Mouse (Mus musculus) naive thymus-derived CD4-positive, alpha-beta T cell, adult 2 months (primary cell): Measurements from ENCODE around the gene Olfr788.

Experiments
- DNase-seq: peaks from one replicate; pipeline ENCODE4 v3.0.0-alpha.2; 2011; ENCODE audit warnings: low read depth

The Olfr788 gene

GRCm38 (mm10) chr10:129470698-129471097 is at the start of gene Olfr788:
Gene Olfr788 (plus strand): TSS chr10:129470998.
- DNase-seq, result no peak

- no peak for DNase-seq
Observed at GRCm38 (mm10) chr10:129427006-129427405, 43.8 kb upstream of the Olfr788 start, which contains the start of gene Olfr786. Gene Olfr786 (plus strand): TSS chr10:129427306.

GRCm38 (mm10) chr10:129461562-129461961 is 9.2 kb upstream of the Olfr788 start, which contains the start of gene Olfr787:
Gene Olfr787 (plus strand): TSS chr10:129461862.
- DNase-seq, result no peak

- DNase-seq, result no peak
Observed at GRCm38 (mm10) chr10:129473256-129473655, 2.5 kb downstream of the Olfr788 start.

- DNase-seq, result no peak
Observed at GRCm38 (mm10) chr10:129473723-129474122, 2.9 kb downstream of the Olfr788 start.

GRCm38 (mm10) chr10:129484452-129484851 is 13.7 kb downstream of the Olfr788 start, which contains the start of gene Olfr789:
Gene Olfr789 (plus strand): TSS chr10:129484752.
- no peak for DNase-seq

GRCm38 (mm10) chr10:129490101-129490500 is 19.3 kb downstream of the Olfr788 start:
- no peak for DNase-seq

GRCm38 (mm10) chr10:129498192-129498591 is 27.4 kb downstream of the Olfr788 start, which contains the start of gene Olfr790:
Gene Olfr790 (plus strand): TSS chr10:129498492.
- DNase-seq, result no peak

- DNase-seq, result no peak
Observed at GRCm38 (mm10) chr10:129521492-129521891, 50.7 kb downstream of the Olfr788 start, which contains the start of gene Olfr791. Gene Olfr791 (plus strand): TSS chr10:129521792.
